Mouse (Mus musculus): Measurements from ENCODE around the gene Sez6l. TPM values are rescaled to one million over a fixed set of nuclear protein-coding genes. Genes with fewer than 3 reads are reported as not detected.

The Sez6l gene
- polyA plus RNA-seq, 2 experiments from 2014 or later = not detected

DNA sequence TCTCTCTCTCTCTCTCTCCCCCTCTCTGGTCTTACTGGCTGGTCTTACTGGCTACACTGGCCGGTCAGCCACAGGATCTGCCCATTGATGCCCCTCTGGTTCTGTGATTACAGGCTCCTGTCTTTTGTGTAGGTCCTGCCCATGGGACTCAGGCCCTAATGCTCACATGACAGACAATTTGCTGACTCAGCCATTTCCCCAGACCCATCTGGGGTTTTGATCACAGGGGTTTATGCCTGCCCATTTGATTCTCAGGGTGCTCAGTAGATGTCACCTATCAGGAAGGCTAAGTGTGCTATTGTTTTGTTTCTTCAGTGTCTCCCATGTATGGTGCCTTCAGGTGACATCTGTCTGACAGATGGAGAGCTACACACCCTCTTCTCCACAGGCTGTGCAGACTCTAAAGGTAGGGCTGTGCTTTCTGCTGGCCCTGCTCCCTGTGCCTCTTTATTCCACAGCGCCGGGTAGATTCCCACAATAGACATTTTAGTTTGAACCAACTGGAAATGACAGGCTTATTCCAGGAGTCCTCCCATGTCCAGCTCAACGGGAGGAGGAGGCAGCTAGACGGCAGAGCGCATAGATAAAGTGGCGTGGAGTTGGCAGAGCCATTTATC is 80.1 kb downstream of the Sez6l start:
- no peak for ATAC-seq

DNA sequence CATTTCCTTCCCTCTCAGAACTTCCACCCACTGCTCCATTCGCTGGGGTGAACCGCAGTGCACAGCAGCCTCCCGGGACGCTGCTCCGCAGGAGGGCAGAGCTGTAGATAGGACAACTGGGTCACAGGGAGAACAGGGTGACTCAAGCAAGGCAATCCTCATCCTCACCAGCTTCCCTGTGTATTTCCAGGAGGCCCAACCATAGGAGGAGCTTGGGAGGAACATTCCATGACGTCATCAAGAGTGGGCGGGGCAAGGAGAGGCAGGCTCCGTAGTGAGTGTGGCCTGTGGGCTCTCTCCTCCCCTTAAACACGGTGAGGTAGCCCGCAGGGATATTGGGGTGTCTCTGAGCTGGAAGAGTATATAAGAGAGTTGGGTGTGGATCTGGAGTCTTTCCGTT is 83.5 kb downstream of the Sez6l start:
- no peak for ATAC-seq

GRCm38 (mm10) chr5:112491489-112491888 is 85.5 kb downstream of the Sez6l start:
- no peak for ATAC-seq

DNA sequence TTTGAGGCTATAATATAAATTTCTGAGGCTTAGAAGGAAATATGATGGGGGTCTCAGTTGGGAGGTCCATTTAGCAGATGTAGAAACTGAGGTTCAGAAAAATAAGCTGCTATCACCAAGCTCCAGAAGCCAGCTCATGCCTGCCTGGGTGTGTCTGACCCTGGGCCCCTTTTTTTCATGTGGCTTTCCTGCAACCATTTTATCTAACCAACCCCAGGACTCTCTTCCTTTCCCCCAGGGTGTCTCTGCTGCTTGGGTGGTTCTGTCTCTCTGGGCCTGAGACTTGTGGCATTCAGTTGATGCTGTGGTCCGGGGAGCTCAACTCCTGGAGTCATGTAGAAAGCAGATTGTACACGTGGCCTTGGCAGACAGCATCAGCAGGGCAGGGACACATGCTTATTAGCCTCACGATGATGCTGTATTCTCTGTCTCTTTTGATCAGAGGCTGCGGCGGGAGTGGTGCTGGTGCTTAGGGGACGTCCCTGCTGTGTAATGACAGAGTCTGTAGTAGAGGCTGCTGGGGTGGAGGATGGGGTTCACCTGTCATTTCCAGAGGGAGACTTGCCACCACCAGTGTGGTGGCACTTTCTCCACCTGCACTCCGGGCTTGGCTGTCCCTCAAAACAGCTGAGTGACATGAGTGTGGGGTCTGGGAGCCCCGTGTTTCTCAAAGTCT is 88.7 kb downstream of the Sez6l start:
- peak; percentile 84 for ATAC-seq

DNA sequence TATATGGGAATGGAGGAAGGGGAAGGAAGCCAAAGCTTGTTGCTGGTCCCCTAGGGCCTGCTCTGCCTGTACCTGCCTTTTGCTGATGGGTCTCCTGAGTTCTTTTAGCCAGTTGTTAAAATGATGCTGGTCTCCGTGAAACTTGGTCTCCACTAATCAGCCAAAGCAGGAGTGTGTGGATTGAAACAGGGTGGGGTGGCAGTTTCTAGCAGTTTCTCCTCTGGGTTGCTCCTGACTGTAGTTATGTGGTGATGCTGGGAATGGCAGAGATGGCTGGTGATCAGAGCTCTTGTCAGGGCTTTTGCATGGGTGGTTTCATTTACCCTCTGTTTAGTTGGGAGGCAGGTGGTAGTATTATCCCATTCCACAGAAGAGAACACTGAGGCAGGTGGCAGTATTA is 89.5 kb downstream of the Sez6l start:
- no peak for ATAC-seq

- ATAC-seq = no peak
Observed at GRCm38 (mm10) chr5:112486415-112486814, 90.6 kb downstream of the Sez6l start.

GRCm38 (mm10) chr5:112484924-112485715 is 91.9 kb downstream of the Sez6l start:
- no peak for ATAC-seq

DNA sequence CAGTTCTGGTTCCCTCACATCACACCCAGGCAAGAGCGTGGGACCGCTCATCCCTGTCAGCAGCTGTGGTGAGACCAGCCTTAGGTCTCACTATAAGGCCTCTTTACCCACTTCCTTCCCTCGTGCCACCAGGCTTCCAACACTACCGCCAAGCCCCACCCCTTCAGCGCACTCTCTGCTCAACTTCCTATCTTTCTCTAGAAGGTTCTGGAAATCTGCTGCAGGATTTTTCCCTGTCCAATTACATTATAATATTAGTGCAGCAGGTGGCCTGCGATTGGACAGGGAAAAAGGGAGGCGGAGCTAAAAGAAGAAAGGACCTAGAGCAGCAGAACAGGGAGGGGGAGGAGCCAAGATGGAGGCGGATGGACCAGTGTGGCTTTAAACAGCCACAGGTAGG is 94.0 kb downstream of the Sez6l start:
- peak; percentile 69 for ATAC-seq

- ATAC-seq = no peak
Observed at GRCm38 (mm10) chr5:112482551-112482950, 94.4 kb downstream of the Sez6l start.

- no peak for ATAC-seq
Observed at GRCm38 (mm10) chr5:112481946-112482410, 95.0 kb downstream of the Sez6l start.

- no peak for ATAC-seq
Observed at GRCm38 (mm10) chr5:112473453-112473852, 103.5 kb downstream of the Sez6l start.

GRCm38 (mm10) chr5:112470144-112470543 is 106.8 kb downstream of the Sez6l start:
- ATAC-seq = no peak

DNA sequence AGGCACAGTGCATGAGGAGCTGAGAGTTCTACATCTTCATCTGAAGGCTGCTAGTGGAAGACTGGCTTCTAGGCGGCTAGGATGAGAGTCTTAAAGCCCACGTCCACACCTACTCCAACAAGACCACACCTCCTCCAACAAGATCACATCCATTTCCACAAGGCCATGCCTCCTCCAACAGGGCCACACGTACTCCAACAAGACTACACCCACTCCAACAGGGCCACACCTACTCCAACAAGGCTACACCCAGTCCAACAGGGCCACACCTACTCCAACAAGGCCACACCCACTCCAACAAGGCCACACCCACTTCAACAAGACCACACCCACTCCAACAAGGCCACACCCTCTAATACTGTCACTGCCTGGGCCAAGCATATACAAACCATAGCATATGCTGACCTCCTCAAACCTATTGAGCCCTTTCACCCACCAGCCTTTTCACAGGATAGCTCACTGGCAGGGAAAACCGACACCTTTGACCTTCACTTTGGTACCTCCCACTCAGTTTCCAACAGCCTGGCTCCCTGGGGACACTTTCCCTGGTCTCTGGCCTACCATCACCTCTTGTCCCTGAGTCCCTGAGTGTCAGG is 107.9 kb downstream of the Sez6l start:
- no peak for ATAC-seq

- no peak for ATAC-seq
Observed at GRCm38 (mm10) chr5:112466331-112466730, 110.7 kb downstream of the Sez6l start.

DNA sequence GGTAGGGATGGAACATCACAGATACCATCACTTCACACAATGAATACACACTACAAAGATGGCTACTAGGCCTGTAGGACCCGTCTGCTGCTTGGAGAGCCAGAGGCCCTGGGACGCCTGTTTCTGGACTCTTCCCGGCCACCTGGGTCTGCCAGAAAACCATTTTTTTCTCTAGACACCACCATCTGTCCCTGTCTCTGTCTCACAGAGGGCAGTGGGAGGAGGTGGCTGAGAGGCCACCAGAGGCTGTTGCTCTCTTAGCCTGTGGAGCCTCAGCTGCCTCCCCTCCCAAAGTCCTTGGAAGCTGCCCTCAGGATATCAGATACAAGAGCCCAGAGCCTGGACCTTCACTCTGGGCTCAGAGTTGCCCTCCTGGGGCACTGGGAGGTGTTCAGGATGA is 117.1 kb downstream of the Sez6l start:
- no peak for ATAC-seq

GRCm38 (mm10) chr5:112454966-112455555 is 121.9 kb downstream of the Sez6l start:
- ATAC-seq = no peak

- no peak for ATAC-seq
Observed at GRCm38 (mm10) chr5:112453088-112453487, 123.9 kb downstream of the Sez6l start.

GRCm38 (mm10) chr5:112448747-112449440 is 128.1 kb downstream of the Sez6l start, which contains the start of gene Gm6588:
Gm6588 (plus strand) TSS chr5:112449426.
- ATAC-seq = no peak

DNA sequence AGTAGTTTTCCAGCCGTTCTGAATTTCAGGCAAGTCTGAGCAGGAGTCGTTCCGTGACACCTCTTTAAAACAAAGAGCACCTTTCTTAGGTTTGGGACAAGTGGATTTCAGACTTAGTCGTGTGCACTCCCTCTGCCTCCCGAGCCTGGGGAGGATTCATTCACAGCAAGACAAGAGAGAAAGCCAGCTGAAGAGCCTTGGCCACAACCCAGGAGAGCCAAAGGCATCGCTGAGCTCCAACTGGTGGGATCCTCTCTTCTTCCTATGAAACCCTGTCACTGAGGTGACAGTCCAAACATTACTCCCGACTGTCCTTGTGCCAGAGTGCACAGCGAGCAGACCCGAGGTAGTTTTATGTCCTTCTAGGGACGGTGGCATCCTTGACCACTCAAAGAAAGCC is 138.4 kb downstream of the Sez6l start:
- no peak for ATAC-seq

DNA sequence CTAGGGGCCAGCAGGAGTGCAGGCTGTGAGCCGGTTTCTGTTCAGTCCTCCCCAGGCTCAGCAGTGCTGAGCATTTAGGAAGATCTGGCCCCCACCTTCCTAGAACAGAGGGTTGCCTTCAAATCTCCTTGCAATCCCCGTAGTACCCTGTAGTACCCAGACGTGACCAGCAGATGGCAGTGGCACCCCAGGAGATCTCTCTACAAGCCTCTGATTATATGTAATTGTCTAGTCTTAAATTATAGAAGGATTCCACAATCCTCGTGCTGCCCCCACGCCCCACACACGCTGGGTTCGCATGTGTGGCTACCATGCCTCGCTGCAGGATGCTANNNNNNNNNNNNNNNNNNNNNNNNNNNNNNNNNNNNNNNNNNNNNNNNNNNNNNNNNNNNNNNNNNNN is 144.0 kb downstream of the Sez6l start:
- peak; percentile 37 for ATAC-seq

DNA sequence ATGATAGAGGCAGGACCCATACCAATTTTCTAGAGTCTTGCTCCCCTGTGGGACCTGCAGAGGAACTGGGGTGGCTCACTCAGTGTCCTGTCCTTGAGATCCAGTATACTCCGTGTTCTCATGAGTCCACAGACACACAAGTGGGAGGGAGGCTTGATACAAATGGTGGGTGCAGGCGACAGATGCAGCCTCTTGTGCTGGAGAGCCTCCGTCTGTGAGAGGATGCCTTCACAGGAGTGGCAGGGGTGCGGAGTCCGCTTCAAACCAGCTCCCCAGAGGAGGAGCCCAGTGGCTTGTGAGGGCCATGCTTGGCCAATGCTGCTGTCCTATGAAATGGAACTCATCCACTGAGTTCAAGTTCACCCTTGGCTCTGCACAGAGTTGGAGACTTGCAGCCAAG is 145.0 kb downstream of the Sez6l start:
- ATAC-seq = no peak

- ATAC-seq = peak; percentile 62
Observed at GRCm38 (mm10) chr5:112431120-112431775, 145.7 kb downstream of the Sez6l start.

Data from activated CD4-positive, CD25-positive, alpha-beta regulatory T cell, adult 4 months (primary cell).